Mouse (Mus musculus): ENCODE data around the gene Dop1b. TPM values are rescaled to one million over a fixed set of nuclear protein-coding genes. Genes with fewer than 3 reads are reported as not detected.

The Dop1b gene
- polyA plus RNA-seq, 2 experiments, result 11.6 to 11.8 TPM

DNA sequence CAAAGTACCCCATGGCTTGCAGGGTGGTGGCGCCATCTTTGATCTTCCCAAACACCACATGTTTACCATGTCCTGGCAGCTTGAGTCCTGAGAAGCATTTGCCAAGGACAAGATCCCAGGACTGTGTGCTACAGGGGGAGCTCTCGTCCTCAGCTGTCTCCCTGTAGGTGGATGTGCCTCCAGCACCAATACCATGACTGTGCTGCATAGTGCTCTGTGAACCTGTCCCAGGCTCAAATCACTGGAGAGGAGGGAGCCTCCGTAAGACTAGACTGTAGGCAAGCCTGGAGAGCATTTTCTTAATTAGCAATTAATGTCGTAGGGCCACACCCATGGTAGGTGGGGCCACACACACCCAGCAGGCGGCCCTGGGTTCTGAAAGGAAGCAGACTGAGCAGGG, 35.3 kb upstream of the Dop1b start:
- Histone ChIP-seq H3K9me3 (ENCODE audit: control insufficient read depth, low read length) (no peaks in the 10 kb centered on the region), H3K4me2 (ENCODE audit: low read depth) (no peak overlapping the region), H3K4me3 (ENCODE audit: insufficient read depth in 1 of 2, low read depth in 2 of 2, low read length in 2 of 2) (no peak overlapping the region), H3K27me3 (ENCODE audit: control insufficient read depth, insufficient read depth, low read length) (peaks cover 7% of the 10 kb centered on the region), H3K36me3 (replicated peaks; ENCODE audit: control insufficient read depth, insufficient read depth, low read depth) (no peaks in the 10 kb centered on the region), H3K4me1 (replicated peaks; ENCODE audit: control insufficient read depth in 2 of 2, insufficient read depth in 2 of 2, low read length in 1 of 2) (no peaks in the 10 kb centered on the region), H3K9ac (replicated peaks) (no peak overlapping the region), H3K27ac (no peak overlapping the region)
- no peak for TF ChIP-seq CTCF (IDR thresholded peaks at IDR 0.05; ENCODE audit: low read depth)
- TF ChIP-seq EP300 (IDR thresholded peaks at IDR 0.05; ENCODE audit: low read depth), result no peak
- WGBS (ENCODE audit: insufficient replicate concordance), result 45% methylated on average over 5 of the region's 5 CpGs
- no peak for ATAC-seq (ENCODE audit: insufficient read depth)
- no peak for DNase-seq (ENCODE audit: low read depth in 3 of 3, low spot score in 3 of 3)

DNA sequence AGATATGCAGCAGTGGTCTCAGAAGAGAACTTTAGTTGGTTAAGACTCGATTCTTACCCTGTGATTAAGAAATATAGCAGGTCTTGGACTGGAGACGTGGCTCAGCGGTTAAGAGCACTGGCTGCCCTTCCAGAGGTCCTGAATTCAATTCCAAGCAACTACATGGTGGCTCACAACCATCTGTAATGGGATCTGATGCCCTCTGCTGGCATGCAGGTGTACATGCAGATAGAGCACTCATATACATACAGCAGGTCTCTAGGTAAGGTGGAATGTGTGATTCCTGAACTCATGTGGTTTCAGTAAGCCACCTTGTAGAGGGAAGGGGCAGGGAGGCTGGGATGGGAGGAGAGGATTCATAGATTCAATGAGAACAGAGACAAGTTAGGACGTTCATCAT, 33.5 kb upstream of the Dop1b start:
- Histone ChIP-seq H3K4me2 (ENCODE audit: low read depth) (no peak overlapping the region), H3K4me1 (replicated peaks; ENCODE audit: control insufficient read depth in 2 of 2, insufficient read depth in 2 of 2, low read length in 1 of 2) (no peaks in the 10 kb centered on the region)
- no peak for TF ChIP-seq EP300 (IDR thresholded peaks at IDR 0.05; ENCODE audit: low read depth)
- TF ChIP-seq CTCF (IDR thresholded peaks at IDR 0.05; ENCODE audit: low read depth), result peak; percentile 55

GRCm38 (mm10) chr16:93679165-93679564, 32.5 kb upstream of the Dop1b start:
- Histone ChIP-seq H3K9me3 (ENCODE audit: control insufficient read depth, low read length) (no peaks in the 10 kb centered on the region), H3K9ac (replicated peaks) (no peak overlapping the region), H3K27ac (no peak overlapping the region), H3K4me3 (ENCODE audit: insufficient read depth in 1 of 2, low read depth in 2 of 2, low read length in 2 of 2) (no peak overlapping the region), H3K27me3 (ENCODE audit: control insufficient read depth, insufficient read depth, low read length) (peaks cover 35% of the 10 kb centered on the region), H3K36me3 (replicated peaks; ENCODE audit: control insufficient read depth, insufficient read depth, low read depth) (no peaks in the 10 kb centered on the region), H3K4me2 (ENCODE audit: low read depth) (no peak overlapping the region), H3K4me1 (replicated peaks; ENCODE audit: control insufficient read depth in 2 of 2, insufficient read depth in 2 of 2, low read length in 1 of 2) (no peaks in the 10 kb centered on the region)
- 58% methylated on average over 9 of the region's 9 CpGs for WGBS (ENCODE audit: insufficient replicate concordance)
- DNase-seq (ENCODE audit: low read depth in 3 of 3, low spot score in 3 of 3) (no peak), ATAC-seq (ENCODE audit: insufficient read depth) (no peak)
- no peak for TF ChIP-seq EP300 (IDR thresholded peaks at IDR 0.05; ENCODE audit: low read depth)
- no peak for TF ChIP-seq CTCF (IDR thresholded peaks at IDR 0.05; ENCODE audit: low read depth)

More for the DNA sequence above, 33.5 kb upstream of the Dop1b start:
- no peak for ATAC-seq (ENCODE audit: insufficient read depth)
- no peaks in the 10 kb centered on the region for H3K36me3 ChIP-seq (replicated peaks; ENCODE audit: control insufficient read depth, insufficient read depth, low read depth)
- H3K4me3 ChIP-seq (ENCODE audit: insufficient read depth in 1 of 2, low read depth in 2 of 2, low read length in 2 of 2), result no peak overlapping the region
- WGBS (ENCODE audit: insufficient replicate concordance), result 45% methylated on average over 4 of the region's 4 CpGs
- no peak overlapping the region for H3K27ac ChIP-seq
- H3K27me3 ChIP-seq (ENCODE audit: control insufficient read depth, insufficient read depth, low read length), result peaks cover 25% of the 10 kb centered on the region
- no peak overlapping the region for H3K9ac ChIP-seq (replicated peaks)
- DNase-seq (ENCODE audit: low read depth in 3 of 3, low spot score in 3 of 3), result no peak
- H3K9me3 ChIP-seq (ENCODE audit: control insufficient read depth, low read length), result no peaks in the 10 kb centered on the region

DNA sequence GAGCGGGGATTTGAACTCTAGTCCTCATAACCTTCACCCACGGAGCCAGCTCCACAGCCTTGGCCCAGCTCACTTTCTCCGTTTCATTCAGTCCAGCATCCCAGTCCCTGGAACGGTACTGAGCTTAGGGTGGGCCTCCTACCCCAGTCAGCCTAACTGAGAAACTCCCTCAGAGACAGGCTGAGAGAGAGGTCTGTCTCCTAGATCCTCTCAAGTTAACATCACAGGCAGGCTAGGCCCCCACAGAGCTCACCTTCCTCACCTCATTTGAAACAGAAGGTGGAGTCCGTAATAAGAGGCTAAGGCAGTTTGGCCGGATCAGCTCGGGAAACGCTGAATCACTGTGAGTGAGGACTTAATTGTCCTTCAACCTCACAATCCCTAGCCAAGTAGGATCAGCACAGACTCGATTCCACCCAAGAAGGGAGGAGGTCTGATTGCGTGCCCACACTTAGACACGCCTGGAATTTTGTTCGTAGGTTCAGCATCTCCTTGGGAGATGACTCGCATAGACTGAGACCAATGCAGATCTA, 29.5 kb upstream of the Dop1b start:
- Histone ChIP-seq H3K4me3 (ENCODE audit: insufficient read depth in 1 of 2, low read depth in 2 of 2, low read length in 2 of 2) (no peak overlapping the region; a peak in 1 of 4 replicates), H3K9ac (replicated peaks) (no peak overlapping the region), H3K4me1 (replicated peaks; ENCODE audit: control insufficient read depth in 2 of 2, insufficient read depth in 2 of 2, low read length in 1 of 2) (no peaks in the 10 kb centered on the region), H3K9me3 (ENCODE audit: control insufficient read depth, low read length) (no peaks in the 10 kb centered on the region), H3K27me3 (ENCODE audit: control insufficient read depth, insufficient read depth, low read length) (peaks cover 50% of the 10 kb centered on the region), H3K36me3 (replicated peaks; ENCODE audit: control insufficient read depth, insufficient read depth, low read depth) (no peaks in the 10 kb centered on the region), H3K27ac (no peak overlapping the region), H3K4me2 (ENCODE audit: low read depth) (peak overlapping the region; percentile 43)
- ATAC-seq (ENCODE audit: insufficient read depth), result no peak
- TF ChIP-seq EP300 (IDR thresholded peaks at IDR 0.05; ENCODE audit: low read depth), result no peak
- no peak for TF ChIP-seq CTCF (IDR thresholded peaks at IDR 0.05; ENCODE audit: low read depth)
- no peak for DNase-seq (ENCODE audit: low read depth in 3 of 3, low spot score in 3 of 3)
- WGBS (ENCODE audit: insufficient replicate concordance), result 14% methylated on average over 13 of the region's 13 CpGs

DNA sequence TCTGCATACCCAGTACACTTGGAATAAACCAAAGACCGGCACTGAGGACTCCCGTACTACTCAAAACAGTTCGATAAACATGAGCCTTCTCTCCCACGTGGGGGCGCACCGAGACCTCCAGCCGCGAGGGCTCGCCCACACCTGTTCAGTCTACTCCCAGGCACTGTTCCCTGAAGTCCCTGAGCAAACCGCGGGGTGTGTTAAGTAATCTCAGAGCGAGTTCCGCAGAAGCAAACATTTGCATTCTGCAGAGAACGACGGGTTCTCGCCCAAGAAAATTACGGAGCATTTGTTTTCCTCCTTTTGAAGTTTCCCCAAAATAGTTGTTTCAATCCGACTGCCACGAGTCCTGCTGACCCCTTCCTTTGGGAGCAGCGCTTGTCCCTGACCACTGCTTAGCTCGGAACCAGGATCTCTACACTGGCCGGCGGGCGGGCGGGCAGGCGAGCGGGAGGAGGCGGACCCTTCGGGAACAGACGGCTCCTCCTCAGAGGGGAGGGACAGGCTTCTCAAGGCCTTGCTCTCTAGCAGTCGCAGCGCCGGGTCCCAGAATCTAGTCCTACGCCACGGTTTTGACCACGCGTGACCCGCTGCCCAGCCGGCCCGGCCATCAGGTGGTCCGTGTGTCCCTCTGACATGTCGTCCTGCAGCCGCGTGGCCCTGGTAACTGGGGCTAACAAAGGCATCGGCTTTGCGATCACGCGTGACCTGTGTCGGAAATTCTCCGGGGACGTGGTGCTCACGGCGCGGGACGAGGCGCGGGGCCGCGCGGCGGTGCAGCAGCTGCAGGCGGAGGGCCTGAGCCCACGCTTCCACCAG, 28.8 kb upstream of the Dop1b start, which contains the start of gene Cbr3:
Gene Cbr3 (plus strand): TSS at position 527 of the 819 bp plus-strand sequence.
- TF ChIP-seq EP300 (IDR thresholded peaks at IDR 0.05; ENCODE audit: low read depth) (no peak), CTCF (IDR thresholded peaks at IDR 0.05; ENCODE audit: low read depth) (peak; percentile 75)
- WGBS (ENCODE audit: insufficient replicate concordance), result under 1% methylated on average over 63 of the region's 63 CpGs
- peak within 1 kb of the TSS; percentile 43 for H3K4me2 ChIP-seq (ENCODE audit: low read depth)
- H3K27me3 ChIP-seq (ENCODE audit: control insufficient read depth, insufficient read depth, low read length), result peaks cover 50% of the 10 kb centered on the region
- no peaks in the 10 kb centered on the region for H3K36me3 ChIP-seq (replicated peaks; ENCODE audit: control insufficient read depth, insufficient read depth, low read depth)
- H3K27ac ChIP-seq, result no peak within 1 kb of the TSS
- H3K4me1 ChIP-seq (replicated peaks; ENCODE audit: control insufficient read depth in 2 of 2, insufficient read depth in 2 of 2, low read length in 1 of 2), result no peaks in the 10 kb centered on the region
- no peak within 1 kb of the TSS for H3K9ac ChIP-seq (replicated peaks)
- ATAC-seq (ENCODE audit: insufficient read depth) (peak; percentile 43; the same call in 1 of the 2 replicates), DNase-seq (ENCODE audit: low read depth in 3 of 3, low spot score in 3 of 3) (peak in 1 of 3 experiments; percentile 27)
- no peaks in the 10 kb centered on the region for H3K9me3 ChIP-seq (ENCODE audit: control insufficient read depth, low read length)
- H3K4me3 ChIP-seq (ENCODE audit: insufficient read depth in 1 of 2, low read depth in 2 of 2, low read length in 2 of 2), result peak within 1 kb of the TSS; percentile 10 to 17

Data from liver, embryonic 14.5 days (tissue).